Mouse (Mus musculus) retina, postnatal 1 day (tissue): ENCODE measurements around the gene As3mt.
"Not testable (repeated sequence)": the region's sequence is repeated elsewhere in the genome, so short reads cannot be mapped to it uniquely, and the experiment has no call there.

Source experiments
- DNase-seq: peaks from one replicate; pipeline ENCODE4 v3.0.0-alpha.2; 2012

The As3mt gene

DNA sequence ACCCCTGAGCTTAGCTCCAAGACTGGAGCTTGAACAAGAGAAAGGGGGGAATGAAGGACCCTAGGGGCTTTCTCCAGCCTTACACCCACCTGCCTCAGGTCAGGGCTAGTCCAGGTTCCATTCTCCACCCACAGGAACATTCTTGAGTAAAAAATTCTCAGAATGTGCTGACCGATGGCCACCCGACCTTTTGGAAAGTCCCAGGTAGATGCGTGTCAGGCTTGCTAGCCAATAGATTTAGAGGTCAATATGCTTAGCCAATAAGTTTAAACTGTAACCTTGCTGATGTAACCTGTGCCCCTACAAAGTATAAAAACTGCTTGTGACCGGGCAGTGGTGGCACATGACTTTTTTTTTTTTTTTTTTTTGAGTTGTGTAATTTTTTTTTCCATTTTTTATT is 49.0 kb downstream of the As3mt start:
- DNase-seq, result no peak

- no peak for DNase-seq
Observed at GRCm38 (mm10) chr19:46759096-46759495, 51.8 kb downstream of the As3mt start.

DNA sequence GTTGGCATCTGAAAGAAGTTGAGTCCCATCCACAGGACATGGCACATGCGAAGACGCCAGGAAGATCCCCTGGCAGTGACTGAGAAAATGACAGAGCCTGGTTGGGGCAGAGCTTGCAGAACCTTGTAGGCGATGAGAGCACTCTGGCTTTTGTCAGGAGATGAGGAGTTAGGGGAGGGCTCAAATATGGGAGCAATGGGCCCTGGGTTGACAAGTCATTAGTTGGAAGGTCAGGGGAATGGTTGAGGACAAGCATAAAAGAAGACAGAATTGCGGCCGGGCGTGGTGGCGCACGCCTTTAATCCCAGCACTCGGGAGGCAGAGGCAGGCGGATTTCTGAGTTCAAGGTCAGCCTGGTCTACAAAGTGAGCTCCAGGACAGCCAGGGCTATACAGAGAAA is 52.7 kb downstream of the As3mt start:
- not testable (repeated sequence) for DNase-seq

DNA sequence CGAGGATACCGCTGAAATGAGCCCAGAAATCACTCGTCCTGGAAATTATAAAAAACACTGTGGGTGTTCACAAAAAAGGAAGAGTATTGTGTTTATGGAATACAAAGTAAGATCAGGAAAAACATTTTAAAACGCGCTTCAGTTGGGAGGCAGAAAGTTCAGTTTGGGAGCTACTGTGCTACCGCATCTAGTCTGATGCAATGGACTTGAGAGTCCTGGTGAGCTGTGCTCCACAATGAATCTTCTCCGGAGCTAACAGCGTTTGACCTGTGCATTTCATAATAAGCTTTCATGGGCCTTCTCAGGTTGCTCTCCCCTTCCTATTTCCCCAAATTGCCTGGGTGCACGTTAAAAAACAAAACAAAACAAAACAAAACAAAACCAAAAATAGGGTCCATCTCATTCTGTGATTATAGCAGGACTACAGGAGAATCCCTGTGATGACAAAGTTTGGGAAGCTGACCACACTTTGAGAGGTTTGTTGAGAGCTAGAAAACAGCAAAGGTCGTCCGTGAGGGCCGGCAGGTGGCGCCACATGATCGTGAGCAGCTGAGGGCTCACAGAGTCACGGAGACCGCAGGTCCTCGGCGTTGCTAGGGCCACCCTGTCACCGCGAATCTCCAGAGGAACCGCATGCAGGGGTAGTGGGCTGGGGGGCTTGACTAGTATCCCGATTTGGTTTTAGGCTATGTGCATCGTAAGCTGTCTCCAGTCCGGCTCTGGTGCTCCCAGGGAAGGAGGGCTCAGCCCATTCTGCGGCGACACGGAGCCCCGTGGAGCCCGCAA is 53.3 kb downstream of the As3mt start:
- DNase-seq, result peak; percentile 91

DNA sequence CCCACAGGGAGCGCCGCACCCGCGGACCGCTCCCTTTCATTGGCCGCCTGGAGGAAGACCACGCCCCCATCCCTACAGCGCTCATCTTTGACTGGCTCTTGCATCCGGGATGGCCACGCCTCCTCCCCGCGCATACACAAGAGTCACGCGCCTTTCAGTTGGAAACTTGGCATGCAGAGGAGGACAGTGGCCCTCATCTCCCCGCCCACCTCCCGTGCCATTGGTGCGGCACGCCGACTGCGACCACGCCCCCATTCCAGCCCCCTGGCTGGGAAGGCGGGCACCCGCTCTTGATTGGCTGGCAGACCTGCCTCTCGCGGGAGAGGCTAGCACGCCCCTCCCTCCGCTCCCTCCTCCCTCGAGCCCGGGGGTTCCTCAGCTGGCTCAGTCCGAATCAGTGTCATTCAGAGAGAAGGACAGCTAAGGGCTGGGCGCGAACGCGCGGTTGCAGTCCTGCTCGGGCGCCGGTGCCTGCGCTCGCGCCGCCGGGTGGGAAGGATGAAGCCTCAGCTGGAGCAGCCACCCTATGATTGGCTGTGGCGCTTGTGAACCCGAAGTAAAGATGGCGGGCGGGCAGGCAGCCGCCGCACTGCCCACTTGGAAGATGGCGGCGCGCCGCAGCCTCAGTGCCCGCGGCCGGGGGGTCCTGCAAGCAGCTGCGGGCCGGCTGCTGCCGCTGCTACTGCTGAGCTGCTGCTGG is 54.1 kb downstream of the As3mt start, which contains the start of gene Cnnm2:
TSS of gene Cnnm2 (plus strand) at position 350 of the 700 bp plus-strand sequence.
- DNase-seq, result peak; percentile 100

DNA sequence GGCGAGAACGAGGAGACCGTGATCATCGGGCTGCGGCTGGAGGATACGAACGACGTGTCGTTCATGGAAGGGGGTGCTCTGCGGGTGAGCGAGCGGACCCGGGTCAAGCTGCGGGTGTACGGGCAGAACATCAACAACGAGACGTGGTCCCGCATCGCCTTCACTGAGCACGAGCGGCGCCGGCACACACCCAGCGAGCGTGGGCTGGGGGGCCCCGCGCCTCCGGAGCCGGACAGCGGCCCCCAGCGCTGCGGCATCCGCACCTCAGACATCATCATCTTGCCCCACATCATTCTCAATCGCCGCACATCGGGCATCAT is 54.7 kb downstream of the As3mt start:
- no peak for DNase-seq

DNA sequence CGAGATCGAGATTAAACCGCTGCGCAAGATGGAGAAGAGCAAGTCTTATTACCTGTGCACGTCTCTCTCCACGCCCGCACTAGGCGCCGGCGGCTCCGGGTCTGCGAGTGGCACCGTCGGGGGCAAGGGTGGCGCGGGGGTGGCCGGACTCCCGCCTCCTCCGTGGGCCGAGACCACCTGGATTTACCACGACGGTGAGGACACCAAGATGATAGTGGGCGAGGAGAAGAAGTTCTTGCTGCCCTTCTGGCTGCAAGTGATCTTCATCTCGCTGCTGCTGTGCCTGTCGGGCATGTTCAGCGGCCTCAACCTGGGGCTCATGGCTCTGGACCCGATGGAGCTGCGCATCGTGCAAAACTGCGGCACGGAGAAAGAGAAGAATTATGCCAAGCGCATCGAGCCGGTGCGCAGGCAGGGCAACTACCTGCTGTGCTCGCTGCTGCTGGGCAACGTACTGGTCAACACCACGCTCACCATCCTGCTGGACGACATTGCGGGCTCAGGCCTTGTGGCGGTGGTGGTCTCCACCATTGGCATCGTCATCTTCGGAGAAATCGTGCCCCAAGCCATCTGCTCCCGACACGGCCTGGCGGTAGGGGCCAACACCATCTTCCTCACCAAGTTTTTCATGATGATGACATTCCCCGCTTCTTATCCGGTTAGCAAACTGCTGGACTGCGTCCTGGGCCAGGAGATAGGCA is 55.2 kb downstream of the As3mt start:
- peak; percentile 46 for DNase-seq

DNA sequence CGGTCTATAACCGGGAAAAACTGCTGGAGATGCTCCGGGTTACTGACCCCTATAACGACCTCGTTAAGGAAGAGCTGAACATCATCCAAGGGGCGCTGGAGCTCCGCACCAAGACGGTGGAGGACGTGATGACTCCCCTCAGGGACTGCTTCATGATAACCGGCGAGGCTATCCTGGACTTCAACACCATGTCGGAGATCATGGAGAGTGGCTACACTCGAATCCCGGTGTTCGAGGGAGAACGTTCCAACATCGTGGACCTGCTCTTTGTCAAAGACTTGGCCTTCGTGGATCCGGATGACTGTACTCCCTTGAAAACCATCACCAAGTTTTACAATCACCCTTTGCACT is 55.7 kb downstream of the As3mt start:
- DNase-seq, result no peak

DNA sequence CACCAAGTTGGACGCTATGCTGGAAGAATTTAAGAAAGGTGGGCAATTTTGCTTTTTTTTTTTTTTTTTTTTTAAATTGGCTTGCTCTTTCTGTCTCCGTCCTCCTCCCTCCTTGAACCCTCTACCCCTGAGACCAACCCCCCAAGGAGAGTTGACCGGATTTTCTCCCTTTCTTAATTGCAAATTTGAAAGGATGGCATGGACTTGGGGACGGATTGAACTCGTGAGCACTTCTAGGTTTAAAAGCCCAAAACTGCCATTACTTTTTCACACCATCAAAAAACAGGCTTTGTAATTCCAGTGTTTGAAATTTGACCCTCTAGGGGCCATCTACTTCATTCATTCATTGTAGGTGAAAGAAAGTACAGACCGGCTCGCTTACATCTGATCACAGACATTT is 56.1 kb downstream of the As3mt start:
- DNase-seq, result peak; percentile 39

- no peak for DNase-seq
Observed at GRCm38 (mm10) chr19:46763932-46764762, 56.9 kb downstream of the As3mt start.

DNA sequence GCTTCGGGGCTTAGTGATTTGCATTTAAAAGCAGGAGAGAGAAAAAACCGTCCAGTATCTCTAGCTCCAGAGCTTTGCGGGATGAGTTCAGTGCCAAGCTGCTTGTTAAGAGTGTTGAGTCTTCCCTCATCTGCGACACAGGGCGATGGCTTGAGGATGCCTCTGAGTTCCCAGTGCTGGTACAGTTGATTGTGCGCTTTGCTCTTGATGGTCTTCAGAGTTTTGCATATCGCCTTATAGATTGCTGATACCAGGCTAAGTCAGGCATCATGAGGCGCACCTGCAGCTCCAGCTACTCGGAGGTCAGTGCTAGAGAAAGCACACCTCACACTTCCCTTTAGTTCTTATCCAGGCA is 57.5 kb downstream of the As3mt start:
- DNase-seq, result peak; percentile 38

- DNase-seq, result no peak
Observed at GRCm38 (mm10) chr19:46766125-46766524, 58.9 kb downstream of the As3mt start.

- DNase-seq, result no peak
Observed at GRCm38 (mm10) chr19:46769759-46770158, 62.5 kb downstream of the As3mt start.

GRCm38 (mm10) chr19:46771801-46772200 is 64.5 kb downstream of the As3mt start:
- no peak for DNase-seq

GRCm38 (mm10) chr19:46776391-46776790 is 69.1 kb downstream of the As3mt start:
- DNase-seq, result peak; percentile 35

DNA sequence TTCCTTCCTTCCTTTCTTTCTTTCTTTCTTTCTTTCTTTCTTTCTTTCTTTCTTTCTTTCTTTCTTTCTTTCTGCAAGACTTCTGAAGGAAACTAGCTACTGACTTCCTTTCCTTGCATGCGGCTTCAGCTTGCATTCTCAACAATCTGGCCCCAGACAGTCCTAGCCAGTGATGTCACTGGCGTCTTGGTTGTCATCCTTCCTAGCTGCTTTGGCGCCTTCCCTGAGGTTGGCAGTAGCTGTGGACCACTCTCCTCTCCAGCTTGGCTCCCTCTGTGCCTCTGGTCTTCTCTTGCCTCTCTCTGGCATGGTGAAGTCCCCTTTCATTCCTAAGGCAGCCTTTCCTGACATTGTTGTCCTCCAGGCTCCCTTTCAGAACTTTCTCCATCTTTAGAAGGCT is 69.6 kb downstream of the As3mt start:
- DNase-seq, result no peak

GRCm38 (mm10) chr19:46777928-46778680 is 70.8 kb downstream of the As3mt start:
- no peak for DNase-seq

- not testable (repeated sequence) for DNase-seq
Observed at GRCm38 (mm10) chr19:46779130-46779529, 71.9 kb downstream of the As3mt start.

DNA sequence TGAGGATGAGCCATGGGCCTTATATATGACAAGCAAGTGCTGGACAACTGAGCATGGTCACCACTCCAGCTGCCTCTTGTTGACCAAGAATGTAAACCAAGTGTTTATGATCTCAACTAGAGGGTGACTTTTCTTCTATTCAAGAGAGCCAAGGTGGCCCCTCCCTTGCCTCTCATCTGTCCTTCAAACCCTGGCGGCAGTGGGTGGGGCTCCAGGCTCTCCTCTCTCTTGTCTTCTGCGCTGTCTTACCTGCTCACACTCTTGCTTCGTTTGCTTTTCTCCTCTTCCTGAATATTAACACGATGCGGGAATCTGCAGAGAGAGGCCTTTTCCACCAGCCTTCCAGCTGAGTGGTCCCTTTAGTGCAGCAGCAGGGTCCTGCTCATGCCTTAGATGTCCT is 76.8 kb downstream of the As3mt start:
- DNase-seq, result no peak

DNA sequence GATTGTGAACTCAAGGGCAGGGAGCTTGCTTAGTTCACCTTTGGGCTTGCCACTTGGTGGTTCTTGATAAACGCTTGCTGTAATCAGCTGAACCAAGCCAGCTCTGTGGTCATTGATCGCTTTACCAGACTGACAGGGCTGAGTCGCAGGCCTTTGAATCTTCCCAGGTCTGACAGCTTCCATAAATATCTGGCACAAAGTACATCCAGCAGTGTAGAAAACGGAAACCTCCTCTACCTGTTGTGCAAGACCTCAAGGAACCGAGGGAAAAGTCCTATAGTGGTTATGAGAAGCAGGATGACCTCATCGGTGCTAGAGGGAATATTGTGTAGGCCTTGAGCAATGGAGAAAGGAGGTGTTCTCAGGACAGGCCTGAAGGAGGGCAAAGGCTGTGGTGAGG is 77.2 kb downstream of the As3mt start:
- DNase-seq, result no peak

- DNase-seq, result no peak
Observed at GRCm38 (mm10) chr19:46785633-46786032, 78.4 kb downstream of the As3mt start.

GRCm38 (mm10) chr19:46789782-46790181 is 82.5 kb downstream of the As3mt start:
- no peak for DNase-seq
